Mouse (Mus musculus) limb, embryonic 13.5 days (tissue): ENCODE results near the gene Rgl3. TPM values are rescaled to one million over a fixed set of nuclear protein-coding genes. Genes with fewer than 3 reads are reported as not detected.

Experiments
- ATAC-seq: fragments of 200-750 bp; cut with Nextera tagmentation; 2 replicates; pipeline ENCODE4 v1.8.0; 2017; ENCODE audit warnings: low read depth, moderate number of reproducible peaks, moderate TSS enrichment; ENCODE audit not compliant: low FRiP score
- H3K27ac ChIP-seq: fragments of 300-500 bp; sonication (generic); 2 replicates; pipeline ENCODE4 v1.5.1; 2015; ENCODE audit warnings: inconsistent platforms, mild to moderate bottlenecking, moderate library complexity
- H3K27me3 ChIP-seq: fragments of 300-500 bp; sonication (generic); 2 replicates; pipeline ENCODE4 v1.6.1; 2015; ENCODE audit warnings: mild to moderate bottlenecking, inconsistent platforms
- H3K36me3 ChIP-seq: fragments of 300-500 bp; sonication (generic); 2 replicates; pipeline ENCODE4 v1.6.1; 2015; ENCODE audit warnings: inconsistent platforms, mild to moderate bottlenecking, moderate library complexity
- H3K4me1 ChIP-seq: fragments of 300-500 bp; sonication (generic); 2 replicates; pipeline ENCODE4 v1.6.1; 2015; ENCODE audit warnings: inconsistent platforms
- H3K4me2 ChIP-seq: fragments of 300-500 bp; sonication (generic); replicated peaks from 2 replicates; pipeline ENCODE4 v1.6.1; 2015; ENCODE audit warnings: inconsistent platforms, mild to moderate bottlenecking, moderate library complexity
- H3K4me3 ChIP-seq: fragments of 300-500 bp; sonication (generic); 2 replicates; pipeline ENCODE4 v1.5.1; 2015; ENCODE audit warnings: moderate library complexity, mild to moderate bottlenecking, inconsistent platforms
- H3K9ac ChIP-seq: fragments of 300-500 bp; sonication (generic); 2 replicates; pipeline ENCODE4 v1.6.1; 2015; ENCODE audit warnings: mild to moderate bottlenecking, inconsistent platforms
- H3K9me3 ChIP-seq: fragments of 300-500 bp; sonication (generic); 2 replicates; pipeline ENCODE4 v1.6.1; 2016; ENCODE audit warnings: inconsistent platforms
- WGBS: fragments of 180-500 bp; shearing (Covaris S2); methylation state at CpG from one replicate; pipeline ENCODE4 v1.1.7; 2015; 5-methylcytosine and 5-hydroxymethylcytosine counted together
- polyA plus RNA-seq: library from polyadenylated mRNA; unstranded; fragments of >200 nt; fragmentation: Nextera tagmentation; extraction: Ambion mirVana; gene quantifications from 2 replicates; pipeline ENCODE4 v1.2.1, GENCODE M21; 2015

Gene Rgl3
- polyA plus RNA-seq, 1 experiment from 2014 or later: 1.6 TPM

- no peak for ATAC-seq
- WGBS: 84% methylated on average over 5 of the region's 5 CpGs
These were observed 11.9 kb downstream of the Rgl3 start for GRCm38 (mm10) chr9:21977331-21977730.

GRCm38 (mm10) chr9:21976626-21977175 is 12.5 kb downstream of the Rgl3 start:
- no peak for ATAC-seq
- Histone ChIP-seq H3K4me2 (no peak overlapping the region), H3K36me3 (no peaks in the 10 kb centered on the region), H3K9ac (no peak overlapping the region), H3K4me3 (no peak overlapping the region), H3K9me3 (no peaks in the 10 kb centered on the region), H3K27me3 (no peaks in the 10 kb centered on the region), H3K27ac (no peak overlapping the region), H3K4me1 (no peaks in the 10 kb centered on the region)
- WGBS: 85% methylated on average over 10 of the region's 10 CpGs

More at GRCm38 (mm10) chr9:21977331-21977730, 11.9 kb downstream of the Rgl3 start:
- Histone ChIP-seq H3K9ac (no peak overlapping the region), H3K36me3 (no peaks in the 10 kb centered on the region), H3K4me1 (no peaks in the 10 kb centered on the region), H3K4me3 (no peak overlapping the region), H3K9me3 (no peaks in the 10 kb centered on the region), H3K4me2 (no peak overlapping the region), H3K27me3 (no peaks in the 10 kb centered on the region), H3K27ac (no peak overlapping the region)

- no peak overlapping the region for H3K4me3 ChIP-seq
- peaks cover 4% of the 10 kb centered on the region; the same call in 1 of the 2 replicates for H3K27me3 ChIP-seq
- WGBS: 83% methylated on average over 4 of the region's 4 CpGs
- H3K4me2 ChIP-seq: no peak overlapping the region
- no peaks in the 10 kb centered on the region for H3K36me3 ChIP-seq
- H3K9ac ChIP-seq: no peak overlapping the region
- H3K9me3 ChIP-seq: no peaks in the 10 kb centered on the region
- no peak overlapping the region for H3K27ac ChIP-seq
- H3K4me1 ChIP-seq: no peaks in the 10 kb centered on the region
- no peak for ATAC-seq
These were observed 19.9 kb downstream of the Rgl3 start for GRCm38 (mm10) chr9:21969304-21969703.

GRCm38 (mm10) chr9:21968883-21969282 is 20.4 kb downstream of the Rgl3 start:
- Histone ChIP-seq H3K4me2 (no peak overlapping the region), H3K27ac (no peak overlapping the region), H3K4me1 (no peaks in the 10 kb centered on the region), H3K36me3 (no peaks in the 10 kb centered on the region), H3K27me3 (peaks cover 8% of the 10 kb centered on the region), H3K9me3 (no peaks in the 10 kb centered on the region), H3K9ac (no peak overlapping the region), H3K4me3 (no peak overlapping the region)
- no peak for ATAC-seq
- 56% methylated on average over 6 of the region's 6 CpGs for WGBS

DNA sequence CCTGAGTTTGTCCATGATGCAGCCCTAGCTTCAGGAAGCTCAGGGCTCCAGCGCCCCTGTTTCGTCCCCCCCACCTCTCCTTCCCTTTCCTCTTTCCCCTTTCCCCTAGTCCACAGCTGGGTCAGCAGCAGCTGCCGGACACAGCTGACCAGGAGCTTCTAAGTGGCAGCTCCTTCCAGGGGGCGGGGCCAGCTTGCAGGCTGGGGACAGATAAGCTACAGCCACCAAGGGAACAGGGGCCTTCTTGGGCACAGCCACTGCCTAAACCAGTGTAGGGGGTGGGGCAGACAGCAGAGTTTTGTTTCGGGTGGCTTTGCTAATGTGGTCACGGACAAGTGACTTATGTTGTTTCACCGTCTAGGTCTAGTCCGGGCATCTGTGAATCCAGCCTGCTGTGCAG is 25.8 kb downstream of the Rgl3 start, which contains the start of gene Epor:
Gene Epor (minus strand): TSS at position 90 of the 400 bp plus-strand sequence.
- H3K27ac ChIP-seq: no peak within 1 kb of the TSS
- peaks cover 2% of the 10 kb centered on the region; the same call in 1 of the 2 replicates for H3K36me3 ChIP-seq
- H3K4me3 ChIP-seq: peak within 1 kb of the TSS; percentile 45
- whole genome bisulfite sequencing: 29% methylated on average over 7 of the region's 8 CpGs
- H3K4me2 ChIP-seq: peak within 1 kb of the TSS; percentile 91
- H3K4me1 ChIP-seq: peaks cover 34% of the 10 kb centered on the region
- peak within 1 kb of the TSS; percentile 62 for H3K9ac ChIP-seq
- ATAC-seq: no peak
- H3K27me3 ChIP-seq: peaks cover 61% of the 10 kb centered on the region
- H3K9me3 ChIP-seq: no peaks in the 10 kb centered on the region

DNA sequence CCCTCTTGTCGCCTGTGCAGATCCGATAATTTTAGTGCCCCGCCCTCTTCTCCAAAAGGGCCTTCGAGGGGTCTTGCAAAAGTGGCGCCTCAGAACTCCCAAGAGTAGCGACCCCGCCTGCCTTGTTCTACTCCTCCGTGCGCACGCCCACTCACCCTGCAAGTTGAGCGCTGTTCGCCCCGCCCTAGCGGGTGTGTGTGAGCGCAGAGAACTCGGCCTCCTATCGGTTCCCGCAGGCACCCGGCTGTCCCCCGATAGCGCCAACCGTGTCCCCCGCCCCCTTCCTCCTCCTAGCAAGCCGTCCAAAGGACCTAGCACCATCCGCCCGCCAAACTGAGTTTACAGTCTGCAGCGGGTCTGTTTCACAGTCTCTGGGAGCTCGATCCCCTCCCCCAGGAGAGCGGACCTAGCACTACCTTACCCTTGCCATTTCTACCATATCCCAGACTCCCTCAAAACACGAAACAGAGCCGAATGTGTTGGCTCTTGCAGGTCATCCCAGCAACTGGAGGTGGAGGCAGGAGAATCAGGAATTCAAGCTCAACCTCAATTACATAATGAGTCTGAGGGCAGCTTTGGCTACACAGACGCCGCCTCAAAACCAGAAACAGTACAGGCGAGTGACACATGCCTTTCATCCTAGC is 26.7 kb downstream of the Rgl3 start:
- Histone ChIP-seq H3K9ac (peak overlapping the region; percentile 62), H3K36me3 (peaks cover 5% of the 10 kb centered on the region; the same call in 1 of the 2 replicates), H3K9me3 (no peaks in the 10 kb centered on the region), H3K4me3 (peak overlapping the region; percentile 45), H3K4me2 (peak overlapping the region; percentile 91), H3K27ac (no peak overlapping the region), H3K27me3 (peaks cover 61% of the 10 kb centered on the region), H3K4me1 (peaks cover 34% of the 10 kb centered on the region)
- WGBS: 3% methylated on average over 34 of the region's 34 CpGs
- ATAC-seq: peak; percentile 33; the same call in 1 of the 2 replicates

DNA sequence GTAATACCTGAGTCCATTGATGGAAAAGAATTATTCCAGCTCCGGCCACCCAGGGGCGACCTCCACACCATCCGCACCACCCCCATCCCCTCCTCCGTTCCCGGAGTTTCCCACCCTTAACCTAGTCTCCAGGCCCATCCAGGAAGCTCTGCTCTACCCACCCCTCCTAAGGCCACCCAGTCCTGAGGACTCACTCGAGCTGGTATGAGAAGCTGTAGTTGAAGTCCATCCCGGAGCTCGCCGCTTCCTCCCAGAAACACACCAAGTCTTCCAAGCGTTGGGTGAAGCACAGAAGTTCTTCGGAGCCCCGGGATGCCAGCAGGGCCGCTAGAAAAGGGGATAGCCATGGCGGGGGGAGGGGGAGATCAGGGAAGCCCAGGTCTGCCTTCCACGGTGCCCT is 27.2 kb downstream of the Rgl3 start:
- peak; percentile 38; the same call in 1 of the 2 replicates for ATAC-seq

GRCm38 (mm10) chr9:21961366-21961980 is 27.8 kb downstream of the Rgl3 start:
- peaks cover 38% of the 10 kb centered on the region for H3K4me1 ChIP-seq
- no peak overlapping the region for H3K9ac ChIP-seq
- peak overlapping the region; percentile 91 for H3K4me2 ChIP-seq
- ATAC-seq: no peak
- H3K36me3 ChIP-seq: peaks cover 5% of the 10 kb centered on the region; the same call in 1 of the 2 replicates
- peak overlapping the region; percentile 45 for H3K4me3 ChIP-seq
- peaks cover 61% of the 10 kb centered on the region for H3K27me3 ChIP-seq
- H3K27ac ChIP-seq: no peak overlapping the region
- no peaks in the 10 kb centered on the region for H3K9me3 ChIP-seq
- 1% methylated on average over 35 of the region's 35 CpGs for WGBS

More for the DNA sequence above, 27.2 kb downstream of the Rgl3 start:
- Histone ChIP-seq H3K9me3 (no peaks in the 10 kb centered on the region), H3K36me3 (peaks cover 5% of the 10 kb centered on the region; the same call in 1 of the 2 replicates), H3K4me3 (peak overlapping the region; percentile 45), H3K27ac (no peak overlapping the region), H3K27me3 (peaks cover 61% of the 10 kb centered on the region), H3K4me1 (peaks cover 34% of the 10 kb centered on the region), H3K4me2 (peak overlapping the region; percentile 91), H3K9ac (peak overlapping the region; percentile 62)
- WGBS: under 1% methylated on average over 15 of the region's 15 CpGs

GRCm38 (mm10) chr9:21960558-21961208 is 28.6 kb downstream of the Rgl3 start:
- H3K4me3 ChIP-seq: peak overlapping the region; percentile 45; the same call in 1 of the 2 replicates
- H3K4me1 ChIP-seq: peaks cover 41% of the 10 kb centered on the region
- H3K4me2 ChIP-seq: peak overlapping the region; percentile 91
- H3K9me3 ChIP-seq: no peaks in the 10 kb centered on the region
- WGBS: 9% methylated on average over 26 of the region's 26 CpGs
- peaks cover 61% of the 10 kb centered on the region for H3K27me3 ChIP-seq
- H3K36me3 ChIP-seq: peaks cover 5% of the 10 kb centered on the region; the same call in 1 of the 2 replicates
- H3K9ac ChIP-seq: no peak overlapping the region
- H3K27ac ChIP-seq: no peak overlapping the region
- ATAC-seq: no peak

DNA sequence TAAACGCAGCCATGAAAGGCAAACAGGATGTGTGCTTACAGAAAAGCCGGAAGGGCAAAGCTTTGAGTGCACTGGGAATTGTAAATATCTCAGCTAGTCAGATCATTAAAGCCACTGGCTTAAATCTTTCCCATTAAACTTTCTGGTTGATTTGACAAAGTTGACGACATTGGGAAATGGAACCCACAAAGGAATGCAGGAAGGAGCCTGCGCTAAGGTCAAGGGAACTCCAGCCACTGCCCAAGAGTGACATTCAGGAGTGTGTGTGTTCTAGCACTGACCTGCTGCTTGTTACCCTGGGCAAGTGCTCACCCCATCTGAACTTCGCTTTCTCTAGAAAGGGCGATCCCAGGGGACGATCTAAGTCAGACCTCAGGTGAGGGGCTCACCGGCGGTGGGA is 29.1 kb downstream of the Rgl3 start:
- Histone ChIP-seq H3K27ac (no peak overlapping the region), H3K9ac (no peak overlapping the region), H3K4me2 (0 out of 2 replicates have a peak overlapping the region, but pooled peaks have one; percentile 23), H3K27me3 (peaks cover 61% of the 10 kb centered on the region), H3K36me3 (peaks cover 5% of the 10 kb centered on the region; the same call in 1 of the 2 replicates), H3K4me1 (peaks cover 41% of the 10 kb centered on the region), H3K9me3 (no peaks in the 10 kb centered on the region), H3K4me3 (peak overlapping the region; percentile 45; the same call in 1 of the 2 replicates)
- ATAC-seq: no peak
- WGBS: 33% methylated on average over 9 of the region's 9 CpGs

DNA sequence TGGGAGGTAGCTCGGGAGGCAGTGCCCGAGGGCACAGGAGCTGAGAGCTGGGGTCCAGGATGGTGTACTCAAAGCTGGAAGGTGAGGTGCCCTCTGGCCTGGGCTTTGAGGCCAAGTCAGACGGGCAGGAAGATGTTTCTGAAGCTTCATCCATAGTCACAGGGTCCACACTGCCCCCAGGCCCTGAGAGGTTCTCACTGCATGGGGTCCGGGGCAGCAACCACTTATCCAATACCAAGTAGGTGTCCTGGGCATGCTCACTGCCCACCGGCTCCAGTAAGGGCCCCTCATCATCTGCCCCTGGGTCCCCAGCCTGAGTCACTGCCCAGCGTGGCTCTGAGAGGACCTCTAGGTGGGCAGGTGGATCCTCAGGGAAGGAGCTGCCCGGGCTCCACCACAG is 30.0 kb downstream of the Rgl3 start:
- Histone ChIP-seq H3K36me3 (peaks cover 5% of the 10 kb centered on the region; the same call in 1 of the 2 replicates), H3K27ac (no peak overlapping the region), H3K4me2 (no peak overlapping the region), H3K27me3 (peaks cover 57% of the 10 kb centered on the region), H3K9ac (no peak overlapping the region), H3K9me3 (no peaks in the 10 kb centered on the region), H3K4me3 (no peak overlapping the region), H3K4me1 (peaks cover 41% of the 10 kb centered on the region)
- 89% methylated on average over 7 of the region's 7 CpGs for WGBS
- ATAC-seq: no peak

DNA sequence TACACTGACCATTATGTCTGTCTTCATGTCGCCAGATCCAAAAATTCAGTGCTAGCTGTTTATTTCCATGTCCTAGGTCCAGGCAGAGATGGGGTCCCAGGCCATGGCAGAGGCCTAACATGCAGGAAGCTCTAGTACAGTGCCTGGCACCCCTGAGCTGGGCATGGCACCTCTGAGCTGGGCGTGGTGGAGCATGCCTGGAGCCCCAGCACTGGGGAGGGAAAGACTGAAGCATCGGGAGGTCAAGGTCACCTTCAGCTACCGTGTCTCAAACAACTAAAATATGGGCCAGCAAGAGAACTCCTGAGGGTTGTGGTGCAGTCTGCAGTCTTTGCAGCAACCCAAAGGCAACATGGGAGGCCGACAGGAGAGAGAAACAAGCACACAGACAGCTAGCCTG is 30.9 kb downstream of the Rgl3 start:
- Histone ChIP-seq H3K27ac (no peak overlapping the region), H3K4me3 (no peak overlapping the region), H3K36me3 (peaks cover 5% of the 10 kb centered on the region; the same call in 1 of the 2 replicates), H3K4me2 (no peak overlapping the region), H3K4me1 (peaks cover 39% of the 10 kb centered on the region), H3K27me3 (peaks cover 48% of the 10 kb centered on the region), H3K9me3 (no peaks in the 10 kb centered on the region), H3K9ac (no peak overlapping the region)
- 85% methylated on average over 5 of the region's 5 CpGs for WGBS
- ATAC-seq: no peak
